ENCODE assay signal across 36 mouse cellular contexts in genomic region chr2:69321457-69321856, GRCm38 (mm10). TPM values are rescaled to one million over a fixed set of nuclear protein-coding genes. Genes with fewer than 3 reads are reported as not detected.
"Had no signal": no experiment of that assay in that cellular context is flagged by ENCODE, and none has a peak within 500 bp of the region (broad histone marks: within the 10 kb centered on the region; RNA-seq: fewer than 3 reads in every experiment).

No protein-coding gene starts in this region.

- H3K4me2 ChIP-seq: heart, embryonic 12.5 days; hindbrain, embryonic 12.5 days; hindbrain, embryonic 14.5 days; intestine, embryonic 15.5 days; limb, embryonic 12.5 days; liver, embryonic 11.5 days; liver, embryonic 13.5 days had no signal

- H3K4me3 ChIP-seq: heart, embryonic 10.5 days; heart, embryonic 12.5 days; hindbrain, embryonic 10.5 days; hindbrain, embryonic 12.5 days; intestine, embryonic 15.5 days; layer of hippocampus, adult 2 months; left cerebral cortex, adult 2 months; limb, embryonic 10.5 days; limb, embryonic 12.5 days; liver, embryonic 13.5 days had no signal

- H3K9me3 ChIP-seq: heart, embryonic 10.5 days; heart, embryonic 12.5 days; hindbrain, embryonic 10.5 days; hindbrain, embryonic 12.5 days; intestine, embryonic 15.5 days; limb, embryonic 10.5 days; limb, embryonic 12.5 days; liver, embryonic 13.5 days had no signal

- H3K27ac ChIP-seq: heart, embryonic 10.5 days; hindbrain, embryonic 10.5 days; hindbrain, embryonic 12.5 days; hindbrain, embryonic 14.5 days; intestine, embryonic 15.5 days; layer of hippocampus, adult 2 months; left cerebral cortex, adult 2 months; limb, embryonic 10.5 days; limb, embryonic 12.5 days; liver, embryonic 13.5 days had no signal

- H3K9ac ChIP-seq: heart, embryonic 12.5 days; hindbrain, embryonic 12.5 days; hindbrain, embryonic 14.5 days; intestine, embryonic 15.5 days; limb, embryonic 12.5 days; liver, embryonic 13.5 days had no signal

- ATAC-seq: hindbrain, embryonic 16.5 days; inflammation-experienced regulatory T-cells, adult 6 months; intestine, embryonic 15.5 days had no signal

- H3K4me1 ChIP-seq: heart, embryonic 10.5 days; heart, embryonic 12.5 days; hindbrain, embryonic 10.5 days; hindbrain, embryonic 12.5 days; intestine, embryonic 15.5 days; limb, embryonic 10.5 days; limb, embryonic 12.5 days; liver, embryonic 13.5 days had no signal

- H3K36me3 ChIP-seq: heart, embryonic 10.5 days; heart, embryonic 12.5 days; hindbrain, embryonic 10.5 days; hindbrain, embryonic 12.5 days; intestine, embryonic 15.5 days; limb, embryonic 10.5 days; limb, embryonic 12.5 days; liver, embryonic 13.5 days had no signal

- DNase-seq: gastrocnemius, postnatal 10 days; gastrocnemius, postnatal 25 days; heart, adult 18-20 months; heart, postnatal 10 days; heart, postnatal 4 days; kidney, adult 18-20 months; kidney, adult 8-10 months; kidney, postnatal 10 days; kidney, postnatal 25 days; kidney, postnatal 4 days; liver; liver, embryonic 13.5 days had no signal

- H3K27me3 ChIP-seq: heart, embryonic 12.5 days; hindbrain, embryonic 12.5 days; intestine, embryonic 15.5 days; limb, embryonic 12.5 days; liver, embryonic 13.5 days had no signal

RNA-seq across cellular contexts. Expression of gene Abcb11, which starts 21.0 kb away (rescaled TPM):
- total RNA-seq: gastrocnemius, postnatal 25 days; granulocyte monocyte progenitor cell, adult 5-6 weeks; heart, adult 18-20 months; heart, adult 8-10 months; heart, postnatal 10 days; heart, postnatal 25 days; heart, postnatal 4 days; layer of hippocampus, adult 2 months; left cerebral cortex, adult 2 months; left cerebral cortex, postnatal 14 days; left cerebral cortex, postnatal 36 days had no signal
- polyA plus RNA-seq: heart, embryonic 12.5 days; heart, embryonic 14.5 days; hindbrain, embryonic 12.5 days; inflammation-experienced regulatory T-cells, adult 6 months; kidney, embryonic 14.5 days; limb, embryonic 10.5 days; limb, embryonic 12.5 days; limb, embryonic 14.5 days had no signal

RNA-seq across cellular contexts. Expression of gene Dhrs9, which starts 58.8 kb away (rescaled TPM):
- total RNA-seq: layer of hippocampus, adult 2 months; layer of hippocampus, postnatal 10 days; layer of hippocampus, postnatal 25 days; left cerebral cortex, postnatal 14 days had no signal
- polyA plus RNA-seq: heart, embryonic 10.5 days; heart, embryonic 14.5 days; hindbrain, embryonic 10.5 days; hindbrain, embryonic 12.5 days; hindbrain, embryonic 14.5 days; inflammation-experienced regulatory T-cells, adult 6 months; kidney, embryonic 14.5 days; kidney, embryonic 16.5 days; limb, embryonic 10.5 days; limb, embryonic 12.5 days had no signal
